Mouse (Mus musculus): ENCODE data around the gene Wrap73.

Wrap73 gene

GRCm38 (mm10) chr4:154186002-154186537 lies 43.9 kb downstream of the Wrap73 start:
- DNase-seq: no peak

- DNase-seq: no peak
These were observed 46.8 kb downstream of the Wrap73 start for GRCm38 (mm10) chr4:154188948-154189347.

- no peak for DNase-seq
These were observed 55.8 kb downstream of the Wrap73 start for GRCm38 (mm10) chr4:154197961-154198360.

GRCm38 (mm10) chr4:154198377-154198961 lies 56.3 kb downstream of the Wrap73 start:
- no peak for DNase-seq

GRCm38 (mm10) chr4:154201511-154201910 lies 59.3 kb downstream of the Wrap73 start:
- DNase-seq: no peak

- peak; percentile 94 for DNase-seq
These were observed 62.4 kb downstream of the Wrap73 start for GRCm38 (mm10) chr4:154204532-154204931.

GRCm38 (mm10) chr4:154205392-154205791 lies 63.2 kb downstream of the Wrap73 start:
- DNase-seq: peak; percentile 65

GRCm38 (mm10) chr4:154207261-154207660 lies 65.1 kb downstream of the Wrap73 start:
- DNase-seq: peak; percentile 44

- no peak for DNase-seq
These were observed 66.9 kb downstream of the Wrap73 start for GRCm38 (mm10) chr4:154209054-154209453.

- no peak for DNase-seq
These were observed 67.7 kb downstream of the Wrap73 start for GRCm38 (mm10) chr4:154209825-154210224.

- DNase-seq: no peak
These were observed 69.3 kb downstream of the Wrap73 start for GRCm38 (mm10) chr4:154211459-154211858.

GRCm38 (mm10) chr4:154213586-154213985 lies 71.4 kb downstream of the Wrap73 start:
- DNase-seq: no peak

GRCm38 (mm10) chr4:154214075-154214474 lies 71.9 kb downstream of the Wrap73 start:
- DNase-seq: no peak
